Mouse (Mus musculus): ENCODE data around the gene Magi1. TPM values are rescaled to one million over a fixed set of nuclear protein-coding genes. Genes with fewer than 3 reads are reported as not detected.
A peak's percentile ranks its signal among the peaks of the same experiment; 100 is the strongest.

Gene Magi1
- total RNA-seq, 2 experiments from 2014 or later = 47.1 to 52.9 TPM

GRCm38 (mm10) chr6:94122566-94123150, 161.1 kb downstream of the Magi1 start:
- DNase-seq (ENCODE audit: low spot score in 2 of 2) = no peak

- no peak for DNase-seq (ENCODE audit: low spot score in 2 of 2)
These were observed 162.2 kb downstream of the Magi1 start for GRCm38 (mm10) chr6:94121488-94121887.

- no peak for DNase-seq (ENCODE audit: low spot score in 2 of 2)
These were observed 167.0 kb downstream of the Magi1 start for GRCm38 (mm10) chr6:94116434-94117432.

GRCm38 (mm10) chr6:94111833-94112232, 171.9 kb downstream of the Magi1 start:
- no peak for DNase-seq (ENCODE audit: low spot score in 2 of 2)

GRCm38 (mm10) chr6:94107401-94108107, 176.2 kb downstream of the Magi1 start:
- DNase-seq (ENCODE audit: low spot score in 2 of 2) = peak in 1 of 2 experiments; percentile 41

- DNase-seq (ENCODE audit: low spot score in 2 of 2) = no peak
These were observed 180.1 kb downstream of the Magi1 start for GRCm38 (mm10) chr6:94103581-94103980.

- DNase-seq (ENCODE audit: low spot score in 2 of 2) = no peak
These were observed 182.5 kb downstream of the Magi1 start for GRCm38 (mm10) chr6:94101256-94101655.

- DNase-seq (ENCODE audit: low spot score in 2 of 2) = no peak
These were observed 188.6 kb downstream of the Magi1 start for GRCm38 (mm10) chr6:94094924-94095685.

- DNase-seq (ENCODE audit: low spot score in 2 of 2) = no peak
These were observed 190.6 kb downstream of the Magi1 start for GRCm38 (mm10) chr6:94092969-94093597.

- DNase-seq (ENCODE audit: low spot score in 2 of 2) = no peak
These were observed 191.2 kb downstream of the Magi1 start for GRCm38 (mm10) chr6:94092500-94092899.

- no peak for DNase-seq (ENCODE audit: low spot score in 2 of 2)
These were observed 196.9 kb downstream of the Magi1 start for GRCm38 (mm10) chr6:94086855-94087254.

- DNase-seq (ENCODE audit: low spot score in 2 of 2) = no peak
These were observed 199.0 kb downstream of the Magi1 start for GRCm38 (mm10) chr6:94084752-94085151.

- DNase-seq (ENCODE audit: low spot score in 2 of 2) = no peak
These were observed 200.3 kb downstream of the Magi1 start for GRCm38 (mm10) chr6:94083459-94083858.

- peak; percentile 69 to 79 for DNase-seq (ENCODE audit: low spot score in 2 of 2)
These were observed 202.7 kb downstream of the Magi1 start for GRCm38 (mm10) chr6:94080933-94081545.

GRCm38 (mm10) chr6:94078934-94079333, 204.8 kb downstream of the Magi1 start:
- no peak for DNase-seq (ENCODE audit: low spot score in 2 of 2)

GRCm38 (mm10) chr6:94077013-94077412, 206.7 kb downstream of the Magi1 start:
- DNase-seq (ENCODE audit: low spot score in 2 of 2) = no peak

- no peak for DNase-seq (ENCODE audit: low spot score in 2 of 2)
These were observed 207.7 kb downstream of the Magi1 start for GRCm38 (mm10) chr6:94075990-94076389.

- DNase-seq (ENCODE audit: low spot score in 2 of 2) = peak in 1 of 2 experiments; percentile 13
These were observed 208.5 kb downstream of the Magi1 start for GRCm38 (mm10) chr6:94075228-94075627.

- no peak for DNase-seq (ENCODE audit: low spot score in 2 of 2)
These were observed 212.0 kb downstream of the Magi1 start for GRCm38 (mm10) chr6:94071676-94072075.

- peak; percentile 18 to 31 for DNase-seq (ENCODE audit: low spot score in 2 of 2)
These were observed 213.0 kb downstream of the Magi1 start for GRCm38 (mm10) chr6:94070702-94071101.

Data from layer of hippocampus, postnatal 14 days (tissue).